Mouse (Mus musculus) liver, embryonic 15.5 days (tissue): ENCODE results near the gene Klhl8. TPM values are rescaled to one million over a fixed set of nuclear protein-coding genes. Genes with fewer than 3 reads are reported as not detected.

Experiments
- ATAC-seq: fragments of 200-750 bp; cut with Nextera tagmentation; 2 replicates; pipeline ENCODE4 v1.8.0; 2017; ENCODE audit warnings: moderate number of reproducible peaks, mild to moderate bottlenecking, moderate library complexity; ENCODE audit not compliant: insufficient read depth
- H3K27ac ChIP-seq: fragments of 300-500 bp; sonication (generic); replicated peaks from 2 replicates; pipeline ENCODE4 v1.5.1; 2015; ENCODE audit warnings: mild to moderate bottlenecking, inconsistent platforms
- H3K27me3 ChIP-seq: fragments of 300-500 bp; sonication (generic); 2 replicates; pipeline ENCODE4 v1.6.1; 2015; ENCODE audit warnings: mild to moderate bottlenecking, inconsistent platforms
- H3K36me3 ChIP-seq: fragments of 300-500 bp; sonication (generic); replicated peaks from 2 replicates; pipeline ENCODE4 v1.6.1; 2015; ENCODE audit warnings: moderate library complexity, mild to moderate bottlenecking, inconsistent platforms
- H3K4me1 ChIP-seq: fragments of 300-500 bp; sonication (generic); replicated peaks from 2 replicates; pipeline ENCODE4 v1.6.1; 2015; ENCODE audit warnings: inconsistent platforms
- H3K4me2 ChIP-seq: fragments of 300-500 bp; sonication (generic); 2 replicates; pipeline ENCODE4 v1.6.1; 2015; ENCODE audit warnings: moderate library complexity, mild to moderate bottlenecking, inconsistent platforms
- H3K4me3 ChIP-seq: fragments of 300-500 bp; sonication (generic); replicated peaks from 2 replicates; pipeline ENCODE4 v1.5.1; 2015; ENCODE audit warnings: mild to moderate bottlenecking, inconsistent platforms
- H3K9ac ChIP-seq: fragments of 300-500 bp; sonication (generic); 2 replicates; pipeline ENCODE4 v1.6.1; 2015; ENCODE audit warnings: moderate library complexity, mild to moderate bottlenecking, inconsistent platforms
- H3K9me3 ChIP-seq: fragments of 300-500 bp; sonication (generic); replicated peaks from 2 replicates; pipeline ENCODE4 v1.6.1; 2016; ENCODE audit warnings: inconsistent platforms
- WGBS: fragments of 180-500 bp; shearing (Covaris S2); methylation state at CpG from one replicate; pipeline ENCODE4 v1.1.7; 2015; ENCODE audit warnings: mixed read lengths; ENCODE audit not compliant: insufficient replicate concordance; 5-methylcytosine and 5-hydroxymethylcytosine counted together
- polyA plus RNA-seq: library from polyadenylated mRNA; unstranded; fragments of >200 nt; fragmentation: Nextera tagmentation; extraction: Ambion mirVana; gene quantifications from 2 replicates; pipeline ENCODE4 v1.2.1, GENCODE M21; 2015

Klhl8 gene
- polyA plus RNA-seq, 1 experiment from 2014 or later = 1.2 TPM

DNA sequence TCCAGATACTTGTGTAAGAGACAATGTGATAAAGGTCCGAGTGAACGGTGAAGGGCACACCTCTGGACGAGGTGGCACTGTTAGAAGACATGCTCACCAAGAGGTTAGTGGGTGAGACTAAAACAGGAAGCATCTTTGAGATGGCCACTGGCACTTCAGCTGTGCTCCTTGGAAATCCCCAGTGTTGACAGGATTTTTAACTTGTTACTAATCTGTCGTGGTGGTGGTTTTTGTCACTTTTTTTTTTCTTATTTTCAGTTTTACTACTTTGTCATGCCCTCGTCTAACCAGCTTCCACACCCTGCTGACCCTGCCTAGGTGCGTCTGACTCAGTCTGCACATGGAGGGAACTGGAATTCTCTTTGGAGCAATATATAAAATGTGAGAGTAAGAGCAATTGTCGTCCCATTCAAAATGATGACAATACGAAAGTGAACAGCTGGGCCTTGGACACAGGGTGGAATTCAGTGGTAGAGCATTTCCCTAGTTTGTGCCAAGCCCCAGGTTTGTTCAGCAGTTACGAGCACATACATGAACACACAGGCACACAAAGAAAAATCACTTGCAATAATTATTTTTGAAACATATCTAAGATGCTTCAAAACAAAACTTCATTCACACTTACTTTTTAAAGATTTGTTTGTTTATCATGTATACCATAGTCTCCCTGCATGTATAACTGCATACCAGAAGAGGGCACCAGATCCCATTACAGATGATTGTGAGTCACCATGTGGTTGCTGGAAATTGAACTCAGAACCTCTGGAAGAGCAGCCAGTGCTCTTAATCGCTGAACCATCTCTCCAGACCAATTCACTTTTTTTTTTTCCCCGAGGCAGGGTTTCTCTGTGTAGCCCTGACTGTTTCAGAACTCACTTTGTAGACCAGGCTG, 3.5 kb upstream of the Klhl8 start:
- H3K4me3 ChIP-seq = no peak overlapping the region
- H3K4me1 ChIP-seq = peaks cover 11% of the 10 kb centered on the region
- H3K27me3 ChIP-seq = peaks cover 17% of the 10 kb centered on the region
- no peak overlapping the region for H3K4me2 ChIP-seq
- no peak overlapping the region for H3K9ac ChIP-seq
- ATAC-seq = no peak
- H3K27ac ChIP-seq = no peak overlapping the region
- no peaks in the 10 kb centered on the region for H3K36me3 ChIP-seq
- 42% methylated on average over 11 of the region's 11 CpGs for WGBS
- H3K9me3 ChIP-seq = no peaks in the 10 kb centered on the region

DNA sequence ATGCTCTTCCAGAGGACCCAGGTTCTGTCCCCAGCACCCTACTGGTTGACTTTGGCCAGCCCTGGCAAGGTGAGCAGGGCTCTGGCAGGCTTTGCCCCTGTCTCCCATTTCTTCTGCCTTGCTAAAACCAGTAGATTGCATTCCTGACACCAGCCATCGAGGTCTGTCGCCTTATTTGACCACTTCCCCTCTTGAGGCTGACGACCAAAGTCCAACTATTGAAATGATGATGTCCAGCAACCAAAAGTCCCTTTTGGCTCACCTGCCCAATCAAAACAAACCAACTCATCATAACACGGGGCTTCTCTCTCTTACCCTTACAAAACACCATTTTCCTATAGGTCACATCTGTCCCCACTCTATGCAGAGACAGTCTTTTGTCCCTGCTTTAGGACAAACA, 2.1 kb upstream of the Klhl8 start:
- peaks cover 26% of the 10 kb centered on the region for H3K27me3 ChIP-seq

DNA sequence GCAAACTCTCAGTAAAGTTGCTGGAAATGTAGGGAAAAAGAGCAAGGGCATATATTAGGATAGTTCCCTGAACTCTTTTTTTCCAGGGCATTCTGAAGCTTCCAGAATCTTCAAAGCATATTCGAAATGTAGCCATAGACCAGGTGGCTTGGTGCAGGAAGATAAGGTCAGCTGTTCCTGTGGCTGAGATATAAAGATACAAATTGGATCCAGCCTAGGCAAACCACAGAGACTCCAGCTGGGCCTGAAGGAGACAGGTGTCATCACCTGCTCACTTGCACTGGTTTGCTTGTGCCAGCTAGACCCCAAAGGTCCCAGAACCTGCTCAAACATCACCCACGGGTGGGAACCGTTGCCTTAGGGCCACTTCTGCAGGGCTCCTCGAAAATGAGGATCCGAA, 496 bp upstream of the Klhl8 start:
- ATAC-seq = no peak
- H3K27me3 ChIP-seq = peaks cover 26% of the 10 kb centered on the region
- no peak overlapping the region for H3K27ac ChIP-seq
- no peaks in the 10 kb centered on the region for H3K9me3 ChIP-seq
- no peaks in the 10 kb centered on the region for H3K36me3 ChIP-seq
- H3K4me1 ChIP-seq = peaks cover 11% of the 10 kb centered on the region
- peak overlapping the region; percentile 96 for H3K4me2 ChIP-seq
- peak overlapping the region; percentile 72 for H3K4me3 ChIP-seq
- H3K9ac ChIP-seq = no peak overlapping the region
- WGBS = 58% methylated on average over 5 of the region's 5 CpGs

More for the DNA sequence above, 2.1 kb upstream of the Klhl8 start:
- H3K4me1 ChIP-seq = peaks cover 11% of the 10 kb centered on the region
- H3K4me3 ChIP-seq = no peak overlapping the region
- 15% methylated on average over 4 of the region's 4 CpGs for WGBS
- no peaks in the 10 kb centered on the region for H3K36me3 ChIP-seq
- H3K27ac ChIP-seq = no peak overlapping the region
- no peak overlapping the region for H3K9ac ChIP-seq
- H3K4me2 ChIP-seq = no peak overlapping the region
- no peak for ATAC-seq
- H3K9me3 ChIP-seq = no peaks in the 10 kb centered on the region

DNA sequence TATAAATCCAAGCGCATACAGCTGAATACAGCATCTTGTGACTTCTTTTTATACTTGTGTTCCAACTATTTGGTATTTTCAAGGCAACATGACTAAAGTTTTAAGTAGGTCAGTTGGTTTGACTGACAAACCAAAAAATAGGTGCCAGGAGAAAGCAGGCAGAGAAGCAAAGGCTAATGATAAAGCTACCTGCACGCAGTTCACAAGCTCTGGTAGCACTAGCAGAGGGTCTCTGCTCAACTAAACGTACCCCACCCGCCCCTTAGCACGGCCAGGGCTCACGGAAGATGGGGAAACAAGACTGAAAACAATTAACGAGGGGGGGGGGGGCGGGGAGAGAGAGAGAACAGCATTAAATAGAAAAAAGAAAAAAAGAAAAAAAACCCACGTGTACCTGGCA, 903 bp downstream of the Klhl8 start:
- no peak for ATAC-seq
- peak overlapping the region; percentile 72 for H3K4me3 ChIP-seq
- no peaks in the 10 kb centered on the region for H3K36me3 ChIP-seq
- peaks cover 11% of the 10 kb centered on the region for H3K4me1 ChIP-seq
- H3K27me3 ChIP-seq = peaks cover 26% of the 10 kb centered on the region
- 17% methylated on average over 8 of the region's 9 CpGs for WGBS
- H3K9ac ChIP-seq = no peak overlapping the region
- H3K9me3 ChIP-seq = no peaks in the 10 kb centered on the region
- peak overlapping the region; percentile 96 for H3K4me2 ChIP-seq
- no peak overlapping the region for H3K27ac ChIP-seq

DNA sequence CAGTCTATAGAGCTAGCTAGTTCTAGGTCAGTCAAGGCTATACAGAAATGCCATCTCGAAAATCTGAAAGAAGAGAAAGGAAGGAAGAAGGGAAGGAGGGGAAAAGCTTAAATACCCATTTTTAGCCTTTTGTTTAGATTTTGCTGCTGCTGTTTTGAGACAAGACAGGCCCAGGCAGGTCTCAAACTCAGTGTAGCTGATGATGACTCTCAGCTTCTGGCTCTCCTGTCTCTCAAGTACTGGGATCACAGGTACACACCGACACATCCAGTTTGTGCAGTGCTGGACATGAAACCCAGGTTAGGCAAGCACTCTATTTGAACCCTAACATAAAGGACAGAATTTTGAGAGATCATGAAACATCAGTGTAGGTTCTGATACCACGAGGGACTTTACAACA, 1.6 kb downstream of the Klhl8 start:
- peaks cover 26% of the 10 kb centered on the region for H3K27me3 ChIP-seq
- no peak overlapping the region for H3K4me3 ChIP-seq
- no peak overlapping the region for H3K27ac ChIP-seq
- peaks cover 11% of the 10 kb centered on the region for H3K4me1 ChIP-seq
- H3K4me2 ChIP-seq = no peak overlapping the region
- no peak for ATAC-seq
- H3K36me3 ChIP-seq = no peaks in the 10 kb centered on the region
- 55% methylated on average over 3 of the region's 3 CpGs for WGBS
- H3K9me3 ChIP-seq = no peaks in the 10 kb centered on the region
- no peak overlapping the region for H3K9ac ChIP-seq

DNA sequence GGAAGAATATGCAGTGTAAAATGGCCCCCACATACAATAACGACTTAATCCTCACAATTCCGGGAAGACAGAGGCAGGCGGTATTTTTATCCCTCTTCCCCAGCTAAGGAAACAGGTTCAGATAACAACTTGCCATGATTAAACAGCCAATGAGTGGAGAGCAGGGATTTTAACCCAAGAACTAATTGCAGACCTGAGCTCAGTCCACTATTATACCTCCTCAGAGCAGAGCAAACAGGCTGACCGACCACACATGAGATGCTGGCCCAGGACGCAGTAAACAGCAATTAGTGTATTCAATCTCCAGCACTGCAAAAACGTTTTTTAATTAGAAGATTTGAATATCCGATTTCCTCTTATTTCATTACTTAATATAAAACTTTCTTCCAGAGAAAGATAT, 2.2 kb downstream of the Klhl8 start:
- no peak for ATAC-seq
- H3K9ac ChIP-seq = no peak overlapping the region
- WGBS = 44% methylated on average over 7 of the region's 7 CpGs

DNA sequence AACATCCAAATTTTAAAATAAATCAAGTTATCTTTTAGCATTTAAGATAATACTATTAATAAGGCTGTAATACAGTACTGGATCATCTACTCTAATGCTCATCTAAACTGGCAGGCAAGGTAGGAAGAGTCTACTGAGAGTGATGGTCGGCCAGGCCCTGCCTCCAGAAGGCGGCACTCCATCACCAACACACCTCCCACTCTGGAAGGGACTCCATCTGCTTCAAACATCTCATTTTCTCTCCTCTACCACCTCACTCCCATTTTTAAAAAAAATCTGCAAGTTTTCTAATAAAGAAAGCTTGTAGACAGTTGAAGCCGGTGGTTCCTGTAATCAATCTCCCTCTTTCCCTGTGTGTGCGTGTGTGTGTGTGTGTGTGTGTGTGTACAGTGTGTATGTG, 3.2 kb downstream of the Klhl8 start:
- no peaks in the 10 kb centered on the region for H3K36me3 ChIP-seq
- WGBS = 70% methylated on average over 4 of the region's 4 CpGs
- ATAC-seq = no peak
- no peak overlapping the region for H3K27ac ChIP-seq
- H3K27me3 ChIP-seq = peaks cover 23% of the 10 kb centered on the region
- no peak overlapping the region for H3K4me2 ChIP-seq
- H3K4me1 ChIP-seq = peaks cover 11% of the 10 kb centered on the region
- no peaks in the 10 kb centered on the region for H3K9me3 ChIP-seq
- no peak overlapping the region for H3K4me3 ChIP-seq
- H3K9ac ChIP-seq = no peak overlapping the region

More for the DNA sequence above, 2.2 kb downstream of the Klhl8 start:
- Histone ChIP-seq H3K9me3 (no peaks in the 10 kb centered on the region), H3K4me1 (peaks cover 11% of the 10 kb centered on the region), H3K27ac (no peak overlapping the region), H3K4me2 (no peak overlapping the region), H3K36me3 (no peaks in the 10 kb centered on the region), H3K4me3 (no peak overlapping the region), H3K27me3 (peaks cover 26% of the 10 kb centered on the region)

DNA sequence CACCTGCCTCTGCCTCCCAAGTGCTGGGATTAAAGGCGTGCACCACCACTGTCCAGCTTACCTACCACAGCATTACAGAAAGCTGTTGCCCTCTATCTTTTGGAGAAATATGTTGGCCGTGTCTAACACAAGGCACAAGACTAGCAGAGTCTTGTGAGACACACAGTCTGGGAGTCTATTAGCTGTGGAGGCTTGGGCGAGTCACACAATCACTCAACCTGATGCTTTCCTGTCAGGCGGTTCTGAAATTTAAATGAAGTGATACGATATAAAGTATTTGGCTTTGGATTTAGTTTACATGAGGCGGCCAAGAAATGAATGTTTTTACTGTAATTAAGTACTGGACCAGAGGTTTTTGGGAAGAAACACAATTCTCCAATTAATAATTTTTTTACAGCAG, 4.9 kb downstream of the Klhl8 start:
- 64% methylated on average over 6 of the region's 6 CpGs for WGBS
- Histone ChIP-seq H3K27me3 (peaks cover 23% of the 10 kb centered on the region), H3K27ac (no peak overlapping the region), H3K4me2 (no peak overlapping the region), H3K4me3 (no peak overlapping the region), H3K4me1 (peaks cover 9% of the 10 kb centered on the region), H3K9ac (no peak overlapping the region), H3K36me3 (no peaks in the 10 kb centered on the region), H3K9me3 (no peaks in the 10 kb centered on the region)
- no peak for ATAC-seq

DNA sequence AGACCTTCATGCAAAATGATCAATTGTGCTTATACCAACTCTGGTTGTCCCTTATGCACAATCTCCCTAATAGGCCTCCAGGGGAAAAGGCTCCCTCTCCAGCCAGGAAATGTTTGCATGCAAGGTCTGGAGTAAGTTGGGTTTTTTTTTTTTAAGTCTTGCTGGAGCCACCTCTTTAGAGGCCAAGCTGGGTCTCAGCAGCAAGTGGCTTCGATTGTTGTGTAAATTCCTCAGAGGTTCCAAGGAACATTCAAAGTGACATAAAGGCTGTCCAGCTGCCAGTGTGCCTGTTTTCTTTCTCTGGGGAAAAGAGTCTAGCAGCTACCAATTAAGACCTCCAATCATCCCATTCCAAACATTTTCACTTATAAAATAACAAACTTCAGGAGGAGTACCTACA, 12.7 kb downstream of the Klhl8 start:
- WGBS = 48% methylated on average over 1 of the region's 1 CpGs
- H3K36me3 ChIP-seq = no peaks in the 10 kb centered on the region
- H3K4me3 ChIP-seq = no peak overlapping the region
- no peak overlapping the region for H3K27ac ChIP-seq
- no peak overlapping the region for H3K9ac ChIP-seq
- H3K27me3 ChIP-seq = no peaks in the 10 kb centered on the region
- no peaks in the 10 kb centered on the region for H3K9me3 ChIP-seq
- H3K4me1 ChIP-seq = no peaks in the 10 kb centered on the region
- no peak overlapping the region for H3K4me2 ChIP-seq
- ATAC-seq = no peak

DNA sequence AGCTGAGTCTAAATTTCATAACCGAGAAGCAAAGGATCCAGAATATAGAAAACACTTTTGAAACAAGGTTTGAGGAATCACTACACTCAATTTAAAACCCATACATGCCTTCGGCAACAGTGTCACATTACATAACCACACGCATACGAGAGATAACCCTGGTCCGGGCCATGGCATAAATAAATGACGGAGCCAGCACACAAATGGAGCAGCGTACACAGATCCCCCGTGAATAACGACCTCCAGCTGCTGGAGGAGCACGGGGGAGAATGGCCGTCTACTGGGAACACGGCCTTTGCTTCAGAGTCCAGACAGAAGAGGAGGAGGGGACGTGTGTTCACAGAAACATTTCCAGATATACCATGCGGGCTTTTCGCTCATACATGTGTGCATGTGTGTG, 21.3 kb downstream of the Klhl8 start:
- Histone ChIP-seq H3K4me2 (no peak overlapping the region), H3K9me3 (no peaks in the 10 kb centered on the region), H3K27ac (no peak overlapping the region), H3K27me3 (no peaks in the 10 kb centered on the region), H3K4me1 (no peaks in the 10 kb centered on the region), H3K4me3 (no peak overlapping the region), H3K9ac (no peak overlapping the region), H3K36me3 (no peaks in the 10 kb centered on the region)
- no peak for ATAC-seq
- WGBS = 76% methylated on average over 15 of the region's 15 CpGs

DNA sequence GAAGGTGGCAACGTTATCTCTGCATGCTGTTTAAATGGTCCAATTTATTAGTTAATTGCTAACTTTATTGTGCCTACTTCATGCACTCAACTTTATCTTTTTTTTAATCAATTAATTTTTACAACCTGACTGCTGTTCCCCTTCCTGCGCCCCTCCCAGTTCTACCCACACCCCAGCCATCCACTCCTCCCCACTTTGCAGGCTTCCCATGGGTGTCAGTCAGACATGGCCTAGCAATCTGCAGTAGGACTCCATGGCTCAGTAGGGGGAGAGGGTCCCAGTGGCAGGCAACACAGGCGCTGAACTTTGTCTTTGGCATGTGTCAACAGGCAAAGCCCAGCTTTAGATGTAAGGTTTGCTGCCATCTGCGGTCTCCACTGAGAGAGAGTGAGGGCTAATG, 47.3 kb downstream of the Klhl8 start:
- Histone ChIP-seq H3K4me3 (no peak overlapping the region), H3K36me3 (no peaks in the 10 kb centered on the region), H3K4me1 (no peaks in the 10 kb centered on the region), H3K27me3 (no peaks in the 10 kb centered on the region), H3K9ac (no peak overlapping the region), H3K9me3 (no peaks in the 10 kb centered on the region), H3K4me2 (no peak overlapping the region), H3K27ac (no peak overlapping the region)
- 81% methylated on average over 4 of the region's 4 CpGs for WGBS
- no peak for ATAC-seq

DNA sequence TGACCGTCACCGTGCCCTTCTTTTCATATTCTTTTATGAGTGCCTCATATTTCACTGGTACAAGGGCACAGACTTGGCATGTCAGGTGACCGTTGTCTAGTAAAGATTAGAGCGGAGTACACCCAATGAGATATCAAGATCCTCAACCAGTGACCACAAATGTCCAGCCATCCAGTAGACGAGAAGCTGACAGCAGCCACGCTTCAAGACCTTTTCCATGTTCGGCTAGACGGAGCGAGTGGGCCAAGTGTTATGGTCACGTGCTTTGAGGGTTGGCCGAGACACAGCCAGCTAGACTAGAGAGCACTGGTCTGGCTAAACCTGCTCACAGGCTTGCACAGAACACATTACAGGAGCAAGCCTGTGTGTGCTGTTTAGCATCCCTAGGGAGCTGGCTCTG, 50.4 kb downstream of the Klhl8 start:
- Histone ChIP-seq H3K27ac (no peak overlapping the region), H3K4me2 (no peak overlapping the region), H3K36me3 (peaks cover 4% of the 10 kb centered on the region), H3K9ac (no peak overlapping the region), H3K4me1 (peaks cover 4% of the 10 kb centered on the region), H3K27me3 (no peaks in the 10 kb centered on the region), H3K4me3 (no peak overlapping the region), H3K9me3 (no peaks in the 10 kb centered on the region)
- ATAC-seq = no peak
- WGBS = 82% methylated on average over 11 of the region's 11 CpGs
